Mouse (Mus musculus) gastrocnemius, postnatal 36 days (tissue): Measurements from ENCODE around the gene Tssk3. TPM values are rescaled to one million over a fixed set of nuclear protein-coding genes. Genes with fewer than 3 reads are reported as not detected.
A peak's percentile ranks its signal among the peaks of the same experiment; 100 is the strongest.

ENCODE experiments used
- DNase-seq, 2 experiments: peaks; one replicate each; pipeline ENCODE4 v3.0.0; 2022
- intact Hi-C: fragments of 180-260 bp; cut with DNase I; formaldehyde crosslinking; loops from one replicate; pipeline ENCODE4 v1.15.1; 2025
- total RNA-seq, 2 experiments: library from RNA; stranded (reverse); gene quantifications; 2 replicates each; pipeline ENCODE4 v1.2.3; 2021

Gene Tssk3
- total RNA-seq, 2 experiments from 2014 or later, result not detected

- intact Hi-C loops, result loop anchor here (1.0 to 10.0 kb wide), 3 partner anchors 105 to 320 kb away; partner anchors contain the start of gene Fndc5
- peak; percentile 34 to 44 for DNase-seq
These were observed 35.6 kb downstream of the Tssk3 start for GRCm38 (mm10) chr4:129455265-129455664.

- intact Hi-C loops, result loop anchor here (10.0 kb wide), 2 partner anchors 247 to 317 kb away; partner anchors contain the start of gene Fndc5
- no peak for DNase-seq
These were observed 39.2 kb downstream of the Tssk3 start for GRCm38 (mm10) chr4:129451471-129452169.

- intact Hi-C loops, result loop anchor here (10.0 kb wide), 2 partner anchors 246 to 316 kb away; partner anchors contain the start of gene Fndc5
- no peak for DNase-seq
These were observed 40.0 kb downstream of the Tssk3 start for GRCm38 (mm10) chr4:129450851-129451250.

GRCm38 (mm10) chr4:129448713-129449112 is 42.1 kb downstream of the Tssk3 start:
- DNase-seq, result no peak
- intact Hi-C loops, result no loop called here

- intact Hi-C loops, result no loop called here
- no peak for DNase-seq
These were observed 42.9 kb downstream of the Tssk3 start for GRCm38 (mm10) chr4:129447778-129448563.

- no peak for DNase-seq
- intact Hi-C loops, result no loop called here
These were observed 43.5 kb downstream of the Tssk3 start for GRCm38 (mm10) chr4:129447360-129447759.

GRCm38 (mm10) chr4:129441145-129441544 is 49.7 kb downstream of the Tssk3 start:
- intact Hi-C loops, result no loop called here
- DNase-seq, result no peak

GRCm38 (mm10) chr4:129440340-129441063 is 50.3 kb downstream of the Tssk3 start, which contains the start of gene Zbtb8b:
Gene Zbtb8b (minus strand): TSS chr4:129440853.
- intact Hi-C loops, result no loop called here
- no peak for DNase-seq

Other genes with a start within 250 kb of the Tssk3 start
- 1 to 10 TPM; 1.7 to 1.9 TPM for gene C77080, start 229.6 kb downstream of the Tssk3 start, total RNA-seq
- 10 to 100 TPM; 38.3 to 44.9 TPM for gene Sync, start 203.4 kb downstream of the Tssk3 start, total RNA-seq
- 10 to 100 TPM; 36.0 to 47.3 TPM for gene Rbbp4, start 155.7 kb downstream of the Tssk3 start, total RNA-seq
- gene Zbtb8os, start 155.3 kb downstream of the Tssk3 start, total RNA-seq, result 10 to 100 TPM; 23.3 to 24.2 TPM
- gene Zbtb8a, start 112.9 kb downstream of the Tssk3 start, total RNA-seq, result 1 to 10 TPM in 1 of 2 experiments, under 1 TPM in 1; 0.76 to 1.1 TPM
- gene Zbtb8b, start 50.2 kb downstream of the Tssk3 start, total RNA-seq, result not detected
- gene Bsdc1, start 29.4 kb downstream of the Tssk3 start, total RNA-seq, result 10 to 100 TPM; 28.7 to 35.8 TPM
- not detected for gene Fam229a, start 168 bp upstream of the Tssk3 start, total RNA-seq
- 1 to 10 TPM; 1.0 to 1.9 TPM for gene Marcksl1, start 22.6 kb upstream of the Tssk3 start, total RNA-seq
- 1 to 10 TPM; 9.0 to 9.9 TPM for gene Hdac1, start 51.7 kb upstream of the Tssk3 start, total RNA-seq
- 1 to 10 TPM in 1 of 2 experiments, not detected in 1; 6.2 TPM for gene Lck, start 82.6 kb upstream of the Tssk3 start, total RNA-seq
- not detected for gene Fam167b, start 87.5 kb upstream of the Tssk3 start, total RNA-seq
- gene Eif3i, start 109.6 kb upstream of the Tssk3 start, total RNA-seq, result 100 to 1,000 TPM; 116 to 135 TPM
- gene Tmem234, start 109.6 kb upstream of the Tssk3 start, total RNA-seq, result 10 to 100 TPM; 29.3 to 30.0 TPM
- gene Dcdc2b, start 123.2 kb upstream of the Tssk3 start, total RNA-seq, result under 1 TPM; 0.51 to 0.62 TPM
- 1 to 10 TPM; 6.5 to 9.8 TPM for gene Iqcc, start 128.1 kb upstream of the Tssk3 start, total RNA-seq
- 10 to 100 TPM; 41.0 to 44.5 TPM for gene Ccdc28b, start 132.9 kb upstream of the Tssk3 start, total RNA-seq
- gene Txlna, start 150.0 kb upstream of the Tssk3 start, total RNA-seq, result 10 to 100 TPM; 15.2 to 17.2 TPM
- 10 to 100 TPM; 64.5 to 67.4 TPM for gene Kpna6, start 181.7 kb upstream of the Tssk3 start, total RNA-seq
- 1 to 10 TPM; 2.5 to 3.3 TPM for gene Tmem39b, start 205.8 kb upstream of the Tssk3 start, total RNA-seq